Mouse (Mus musculus) liver, embryonic 14 days (tissue): Measurements from ENCODE around the gene Fgb. TPM values are rescaled to one million over a fixed set of nuclear protein-coding genes. Genes with fewer than 3 reads are reported as not detected.

ENCODE experiments used
- polyA plus RNA-seq: library from polyadenylated mRNA; depleted of rRNA; stranded (reverse); fragments of >200 nt; gene quantifications from 2 replicates; pipeline ENCODE4 v1.2.3, GENCODE M21; 2012; rRNA removed

Fgb gene
- 183 and 198 TPM in 2 replicates for polyA plus RNA-seq

DNA sequence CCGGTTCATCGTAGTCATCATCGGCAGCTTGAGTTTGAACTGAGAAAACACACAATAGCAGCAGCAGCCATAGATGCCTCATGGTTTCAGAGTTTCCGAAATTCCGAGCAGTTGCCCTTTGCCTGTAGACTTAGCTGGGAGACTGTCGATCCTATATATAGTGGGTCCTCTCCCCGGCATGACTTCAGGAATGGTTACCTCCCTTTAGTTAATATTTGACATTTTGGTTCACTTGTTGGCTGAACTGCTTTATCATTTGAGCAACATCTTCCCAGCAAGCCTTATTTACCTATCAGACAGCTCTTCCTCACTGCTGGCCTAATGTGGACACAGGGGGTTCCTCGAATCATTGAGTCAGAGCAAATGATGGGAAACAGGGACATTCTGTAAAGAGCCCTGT is at the start of gene Fgb:
Gene Fgb, minus strand, starts transcription at position 184 of the 400 bp plus-strand sequence.

DNA sequence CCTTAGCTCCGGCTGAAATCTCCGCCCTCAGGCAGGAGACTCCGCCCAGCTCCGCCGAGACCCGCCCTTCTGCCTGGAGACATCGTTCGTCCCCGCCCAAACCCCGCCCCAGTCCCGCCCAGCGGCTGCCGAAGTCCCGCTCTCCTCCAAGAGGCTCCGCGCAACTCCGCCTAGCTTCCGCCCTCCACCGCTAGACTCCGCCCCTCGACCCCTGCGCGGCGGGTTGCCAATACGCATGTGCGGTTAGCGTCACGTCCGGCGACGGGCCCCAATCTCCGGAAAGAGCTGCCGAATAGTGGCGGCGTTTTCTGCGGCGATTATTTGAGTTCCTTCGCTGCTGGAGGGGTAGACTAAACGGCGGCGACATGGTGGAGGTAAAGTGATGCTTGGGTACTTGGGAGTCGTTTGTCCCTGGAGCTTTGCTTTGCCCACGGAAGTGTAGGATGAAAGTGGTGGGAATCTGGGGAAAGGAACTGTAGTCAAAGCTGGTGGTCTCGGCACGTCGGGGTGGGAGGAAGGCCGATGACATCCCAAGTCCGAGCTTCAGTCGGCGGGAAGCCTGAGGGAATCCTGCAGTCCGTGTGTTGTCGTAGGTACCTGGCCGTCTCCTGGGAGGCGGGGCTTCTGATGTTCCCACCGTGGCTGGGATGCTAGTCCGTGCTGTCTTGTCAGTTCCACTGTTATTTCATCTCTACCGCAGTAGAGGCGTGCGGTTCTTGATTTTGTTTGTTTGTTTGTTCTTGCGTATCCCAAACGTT is 5.8 kb upstream of the Fgb start, which contains the start of gene Plrg1:
Gene Plrg1, plus strand, starts transcription at position 242 of the 758 bp plus-strand sequence.

DNA sequence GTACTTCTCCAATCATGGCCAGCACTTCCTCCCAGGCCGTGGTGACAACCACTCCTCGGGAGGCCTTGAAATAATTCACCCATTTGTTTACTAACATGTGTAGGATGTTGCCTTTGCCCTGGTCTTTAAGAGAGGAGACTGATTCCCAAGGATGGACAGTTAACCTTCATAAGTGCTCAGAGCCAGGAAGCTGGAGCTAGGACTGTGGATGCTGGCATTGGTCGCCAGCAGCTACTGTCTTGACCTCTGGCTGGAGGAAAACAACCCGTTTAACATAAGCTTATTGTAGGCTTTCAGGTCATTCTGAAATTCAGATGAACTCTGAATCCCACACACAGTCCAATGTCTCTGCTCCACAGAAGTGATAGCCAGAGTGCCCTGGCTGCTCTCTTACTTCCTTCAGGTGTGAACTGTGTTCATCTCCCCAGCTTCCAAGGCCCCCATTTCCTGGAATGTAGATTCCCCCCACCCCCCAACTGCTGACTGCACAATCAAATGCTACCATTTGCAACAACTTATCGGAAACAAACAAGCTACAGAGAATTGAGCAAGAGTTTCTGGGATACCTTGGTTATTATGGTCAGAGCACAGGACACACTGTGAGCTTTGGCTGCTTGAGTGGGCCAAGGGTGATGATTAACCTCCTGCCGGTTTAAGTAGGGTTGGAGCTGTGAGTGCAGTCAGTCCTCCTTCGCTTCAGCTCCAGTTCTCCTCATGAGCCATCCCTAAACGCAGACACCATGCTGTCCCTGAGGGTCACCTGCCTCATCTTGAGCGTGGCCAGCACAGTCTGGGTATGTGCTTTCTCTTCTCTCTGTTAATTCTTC is 24.0 kb downstream of the Fgb start, which contains the start of gene Fga:
Gene Fga, plus strand, starts transcription at position 602 of the 827 bp plus-strand sequence.

DNA sequence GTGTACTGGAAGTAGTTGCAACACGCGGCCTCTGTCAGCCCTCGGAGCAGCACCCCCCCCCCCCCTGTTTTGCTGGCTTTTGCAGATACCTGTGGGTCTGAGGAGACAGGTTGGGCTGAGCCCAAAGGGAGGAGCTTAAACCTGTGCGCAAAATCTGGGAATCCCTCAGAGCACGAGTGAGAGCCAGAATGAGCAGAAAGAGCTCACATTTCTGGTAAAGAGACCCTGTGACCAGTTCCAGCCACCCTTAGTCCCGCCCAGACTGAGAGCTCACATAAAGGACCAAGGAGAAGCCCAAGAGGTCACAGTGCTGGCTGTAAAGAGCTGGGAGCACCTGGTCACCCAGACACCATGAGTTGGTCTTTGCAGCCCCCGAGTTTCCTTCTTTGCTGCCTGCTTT is 42.1 kb downstream of the Fgb start, which contains the start of gene Fgg:
Gene Fgg, plus strand, starts transcription at position 168 of the 400 bp plus-strand sequence.

Other genes with a start within 250 kb of the Fgb start
- 0.34 and 0.48 TPM in 2 replicates for gene Rbm46, start 173.4 kb downstream of the Fgb start, polyA plus RNA-seq
- 0.66 and 0.74 TPM in 2 replicates for gene Lrat, start 145.9 kb downstream of the Fgb start, polyA plus RNA-seq
- 248 and 260 TPM in 2 replicates for gene Fgg, start 42.1 kb downstream of the Fgb start, polyA plus RNA-seq
- 194 and 213 TPM in 2 replicates for gene Fga, start 23.8 kb downstream of the Fgb start, polyA plus RNA-seq
- gene Plrg1, start 5.7 kb upstream of the Fgb start, polyA plus RNA-seq, result 35.3 and 39.2 TPM in 2 replicates
- gene Dchs2, start 78.1 kb upstream of the Fgb start, polyA plus RNA-seq, result under 0.01 and 0.02 TPM in 2 replicates